Mouse (Mus musculus) ES-E14 (cell line): ENCODE measurements around the gene Phactr4. TPM values are rescaled to one million over a fixed set of nuclear protein-coding genes. Genes with fewer than 3 reads are reported as not detected.

Experiments
- DNase-seq: peaks from one replicate; pipeline ENCODE4 v3.0.0-alpha.2; 2013; ENCODE audit warnings: low read depth, low spot score
- H3K27ac ChIP-seq: 2 replicates; pipeline ENCODE4 v1.5.1; 2012; ENCODE audit warnings: low read depth, mild to moderate bottlenecking, low read length, moderate library complexity, mixed read lengths; ENCODE audit not compliant: poor library complexity, insufficient read depth, severe bottlenecking
- H3K36me3 ChIP-seq: 2 replicates; pipeline ENCODE4 v1.6.1; 2012; ENCODE audit warnings: mild to moderate bottlenecking, low read length, moderate library complexity, mixed read lengths; ENCODE audit not compliant: control insufficient read depth, poor library complexity, insufficient read depth, severe bottlenecking
- H3K4me1 ChIP-seq, 2 experiments: fragments of 150-350 bp in 1 of 2; sonication (generic) in 1 of 2; 2 replicates each; pipeline ENCODE4 v1.6.1; 2012; ENCODE audit warnings: low read length in 2 of 2, mild to moderate bottlenecking in 1 of 2, mixed read lengths in 1 of 2; ENCODE audit not compliant: control insufficient read depth in 2 of 2, insufficient read depth in 2 of 2, poor library complexity in 1 of 2
- H3K4me3 ChIP-seq, 2 experiments: fragments of 150-350 bp in 1 of 2; sonication (generic) in 1 of 2; 2 replicates each; pipeline ENCODE4 v1.5.1; 2012; ENCODE audit warnings: low read length in 2 of 2, low read depth in 1 of 2, mild to moderate bottlenecking in 1 of 2, mixed read lengths in 1 of 2; ENCODE audit not compliant: insufficient read depth in 1 of 2, poor library complexity in 1 of 2, severe bottlenecking in 1 of 2
- H3K9ac ChIP-seq: 2 replicates; pipeline ENCODE4 v1.6.1; 2012; ENCODE audit warnings: low read depth, mild to moderate bottlenecking, low read length, mixed read lengths; ENCODE audit not compliant: poor library complexity, insufficient read depth, severe bottlenecking
- H3K9me3 ChIP-seq: fragments of 150-350 bp; sonication (generic); 2 replicates; pipeline ENCODE4 v1.6.1; 2012; ENCODE audit warnings: low read depth, mild to moderate bottlenecking, low read length; ENCODE audit not compliant: control insufficient read depth, insufficient read depth
- CHD2 ChIP-seq: IDR thresholded peaks from 2 replicates; pipeline ENCODE4 v1.6.1; 2014; ENCODE audit warnings: mild to moderate bottlenecking, low read depth, low read length, inconsistent platforms
- HCFC1 ChIP-seq: IDR thresholded peaks from 2 replicates; pipeline ENCODE4 v1.6.1; 2012; ENCODE audit warnings: low read length, inconsistent platforms, borderline replicate concordance; ENCODE audit not compliant: insufficient read depth
- MAFK ChIP-seq: IDR thresholded peaks from 2 replicates; pipeline ENCODE4 v1.6.1; 2014; ENCODE audit warnings: mild to moderate bottlenecking, low read depth, low read length, inconsistent platforms; ENCODE audit not compliant: insufficient read depth
- ZC3H11A ChIP-seq: IDR thresholded peaks from 2 replicates; pipeline ENCODE4 v1.6.1; 2012; ENCODE audit warnings: low read depth, mild to moderate bottlenecking, inconsistent platforms, low read length, borderline replicate concordance
- ZNF384 ChIP-seq: IDR thresholded peaks from 2 replicates; pipeline ENCODE4 v1.6.1; 2012; ENCODE audit warnings: low read depth, low read length, inconsistent platforms
- in situ Hi-C, 2 experiments: fragments of 600-800 bp; cut with MboI; formaldehyde crosslinking; loops; one replicate each; pipeline ENCODE4 v1.15.1; 2025; ENCODE audit warnings: low sequenced_read_pairs in 2 of 2, inconsistent platforms in 1 of 2; ENCODE audit not compliant: unreplicated experiment in 2 of 2
- total RNA-seq: library from RNA; depleted of rRNA; stranded (reverse); fragments of 300-350 nt; gene quantifications from 2 replicates; pipeline ENCODE4 v1.2.3, GENCODE M21; 2012

Gene Phactr4
- total RNA-seq, 1 experiment, result 7.8 TPM

GRCm38 (mm10) chr4:132428022-132428542 is 5.8 kb upstream of the Phactr4 start:
- in situ Hi-C loops, result no loop called here
- TF ChIP-seq MAFK, result no peak
- TF ChIP-seq ZNF384, result no peak
- no peak for TF ChIP-seq CHD2
- TF ChIP-seq HCFC1, result no peak
- TF ChIP-seq ZC3H11A, result no peak
- H3K36me3 ChIP-seq, result no peaks in the 10 kb centered on the region
- peaks cover 2 to 6% of the 10 kb centered on the region in 2 experiments; a peak in 1 of 4 replicates for H3K4me1 ChIP-seq
- H3K9ac ChIP-seq, result no peak overlapping the region
- H3K27ac ChIP-seq, result no peak overlapping the region
- no peaks in the 10 kb centered on the region for H3K9me3 ChIP-seq
- DNase-seq, result no peak
- H3K4me3 ChIP-seq, result no peak overlapping the region

GRCm38 (mm10) chr4:132427493-132427892 is 5.2 kb upstream of the Phactr4 start:
- DNase-seq, result no peak
- H3K4me3 ChIP-seq, result no peak overlapping the region
- no peaks in the 10 kb centered on the region for H3K9me3 ChIP-seq
- TF ChIP-seq ZC3H11A, result no peak
- TF ChIP-seq CHD2, result no peak
- TF ChIP-seq HCFC1, result no peak
- TF ChIP-seq MAFK, result no peak
- no peak for TF ChIP-seq ZNF384
- no peak overlapping the region for H3K9ac ChIP-seq
- no peak overlapping the region for H3K27ac ChIP-seq
- H3K4me1 ChIP-seq, result peaks cover 2 to 4% of the 10 kb centered on the region in 2 experiments; a peak in 1 of 4 replicates
- in situ Hi-C loops, result no loop called here
- no peaks in the 10 kb centered on the region for H3K36me3 ChIP-seq

GRCm38 (mm10) chr4:132426021-132426420 is 3.7 kb upstream of the Phactr4 start:
- in situ Hi-C loops, result no loop called here
- Histone ChIP-seq H3K9me3 (no peaks in the 10 kb centered on the region), H3K9ac (no peak overlapping the region), H3K4me1 (peaks cover 0 to 1% of the 10 kb centered on the region in 2 experiments; a peak in 1 of 4 replicates), H3K36me3 (no peaks in the 10 kb centered on the region), H3K27ac (no peak overlapping the region), H3K4me3 (no peak overlapping the region)
- DNase-seq, result no peak
- TF ChIP-seq HCFC1 (no peak), ZNF384 (no peak), CHD2 (no peak), ZC3H11A (no peak), MAFK (no peak)

- no peak overlapping the region for H3K27ac ChIP-seq
- TF ChIP-seq MAFK (no peak), ZC3H11A (no peak), CHD2 (no peak), HCFC1 (no peak), ZNF384 (0 out of 2 replicates have a peak, but pooled peaks have one; percentile 41)
- no peak overlapping the region for H3K4me3 ChIP-seq
- peak; percentile 47 for DNase-seq
- H3K4me1 ChIP-seq, result peaks cover 0 to 3% of the 10 kb centered on the region in 2 experiments; a peak in 1 of 4 replicates
- no peaks in the 10 kb centered on the region for H3K36me3 ChIP-seq
- H3K9ac ChIP-seq, result no peak overlapping the region
- in situ Hi-C loops, result no loop called here
- no peaks in the 10 kb centered on the region for H3K9me3 ChIP-seq
Observed at GRCm38 (mm10) chr4:132424765-132425164, 2.5 kb upstream of the Phactr4 start.
